Mouse (Mus musculus): Measurements from ENCODE around the gene Tubb1.

- TF ChIP-seq GATA1 (IDR thresholded peaks at IDR 0.05; ENCODE audit: borderline replicate concordance, low read length), result no peak
- TF ChIP-seq FLI1 (IDR thresholded peaks at IDR 0.05; ENCODE audit: low read length), result no peak
Measured at GRCm38 (mm10) chr2:174477543-174478319, 27.2 kb downstream of the Tubb1 start.

Measured in megakaryocyte, embryonic 14.5 days (primary cell).